In the genomic region with DNA sequence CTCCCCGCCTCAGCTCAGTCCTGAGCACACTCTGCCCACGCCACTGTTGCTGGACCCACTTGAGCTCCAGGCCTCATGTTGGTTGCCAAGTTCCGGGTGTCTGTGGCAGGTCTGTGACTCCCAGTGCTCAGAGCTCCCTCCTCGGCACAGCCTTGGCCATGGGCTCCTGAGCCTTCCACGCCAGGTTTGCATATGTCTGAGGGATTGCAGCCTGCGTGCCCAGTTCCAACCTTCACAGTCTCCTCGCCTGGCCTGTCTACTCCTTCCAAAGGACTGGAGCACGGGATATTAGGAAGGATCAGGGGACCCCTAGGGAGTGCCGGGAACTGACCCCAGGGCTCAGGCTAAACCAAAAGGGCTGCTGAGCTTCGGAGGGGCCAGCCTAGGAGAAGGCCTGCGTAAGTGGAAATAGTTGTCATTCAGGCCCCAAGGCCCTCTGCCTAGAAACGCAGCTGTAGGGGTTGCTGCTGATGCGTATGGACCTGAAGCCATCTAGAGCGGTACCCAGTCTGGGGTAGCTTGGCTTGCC, we compare ENCODE assay signal across 26 mouse cellular contexts. TPM values are rescaled to one million over a fixed set of nuclear protein-coding genes. Genes with fewer than 3 reads are reported as not detected.
A peak's percentile ranks its signal among the peaks of the same experiment; 100 is the strongest.
DNase-seq lines count a peak whose midpoint lies in the region; ATAC-seq and TF ChIP-seq lines count a peak whose summit lies in the region.
"Had no signal": no experiment of that assay in that cellular context is flagged by ENCODE, and none has a peak within 500 bp of the region (broad histone marks: within the 10 kb centered on the region; RNA-seq: fewer than 3 reads in every experiment).

No protein-coding gene starts in this region.

- H3K36me3 ChIP-seq in hindbrain, embryonic 13.5 days = no peaks in the 10 kb centered on the region
- H3K36me3 ChIP-seq in hindbrain, embryonic 11.5 days (ENCODE audit: control insufficient read depth, insufficient read depth, low read length) = no peaks in the 10 kb centered on the region
- no peaks in the 10 kb centered on the region for H3K36me3 ChIP-seq in midbrain, embryonic 13.5 days
- no peaks in the 10 kb centered on the region for H3K36me3 ChIP-seq in midbrain, postnatal 0 days (ENCODE audit: insufficient read depth, low read length)
- no peaks in the 10 kb centered on the region for H3K36me3 ChIP-seq in midbrain, embryonic 16.5 days (ENCODE audit: control insufficient read depth, insufficient read depth, low read length)
- H3K36me3 ChIP-seq: G1E; heart, embryonic 15.5 days; liver, embryonic 12.5 days had no signal

- peak overlapping the region; percentile 95; the same call in 1 of the 2 replicates for H3K9ac ChIP-seq in hindbrain, embryonic 13.5 days
- no peak overlapping the region for H3K9ac ChIP-seq in hindbrain, embryonic 11.5 days (ENCODE audit: low read depth, low read length)
- H3K9ac ChIP-seq in midbrain, embryonic 13.5 days (replicated peaks) = peak overlapping the region; percentile 94; the same call in 1 of the 2 replicates
- no peak overlapping the region for H3K9ac ChIP-seq in midbrain, postnatal 0 days (replicated peaks; ENCODE audit: low read length, poor library complexity, severe bottlenecking)
- 0 out of 2 replicates have a peak overlapping the region, but pooled peaks have one; percentile 14 for H3K9ac ChIP-seq in midbrain, embryonic 16.5 days (ENCODE audit: low read depth, low read length)
- H3K9ac ChIP-seq: embryonic facial prominence, embryonic 13.5 days; heart, embryonic 15.5 days; liver, embryonic 12.5 days; liver, postnatal 0 days had no signal

- H3K9me3 ChIP-seq in hindbrain, embryonic 13.5 days = no peaks in the 10 kb centered on the region
- H3K9me3 ChIP-seq in hindbrain, embryonic 11.5 days (ENCODE audit: control insufficient read depth, low read length) = no peaks in the 10 kb centered on the region
- H3K9me3 ChIP-seq in midbrain, embryonic 13.5 days = no peaks in the 10 kb centered on the region
- no peaks in the 10 kb centered on the region for H3K9me3 ChIP-seq in midbrain, postnatal 0 days (ENCODE audit: low read length)
- no peaks in the 10 kb centered on the region for H3K9me3 ChIP-seq in midbrain, embryonic 16.5 days (replicated peaks; ENCODE audit: control insufficient read depth, low read length, poor library complexity, severe bottlenecking)
- H3K9me3 ChIP-seq: embryonic facial prominence, embryonic 13.5 days; forebrain, embryonic 10.5 days; heart, embryonic 10.5 days; heart, embryonic 15.5 days; liver, embryonic 12.5 days had no signal

- H3K4me2 ChIP-seq in hindbrain, embryonic 13.5 days = 0 out of 2 replicates have a peak overlapping the region, but pooled peaks have one; percentile 90
- no peak overlapping the region for H3K4me2 ChIP-seq in hindbrain, embryonic 11.5 days (replicated peaks; ENCODE audit: low read depth, low read length)
- H3K4me2 ChIP-seq in midbrain, embryonic 13.5 days (replicated peaks) = 0 out of 2 replicates have a peak overlapping the region, but pooled peaks have one; percentile 3
- no peak overlapping the region for H3K4me2 ChIP-seq in midbrain, postnatal 0 days (ENCODE audit: low read depth, low read length, poor library complexity, severe bottlenecking)
- no peak overlapping the region for H3K4me2 ChIP-seq in midbrain, embryonic 16.5 days (ENCODE audit: low read length)
- H3K4me2 ChIP-seq: heart, embryonic 15.5 days; liver, embryonic 12.5 days had no signal

- TF ChIP-seq CTCF in cerebellum, adult 2 months (IDR thresholded peaks at IDR 0.05; ENCODE audit: borderline replicate concordance, insufficient read depth, low read depth, low read length) = no peak
- TF ChIP-seq CTCF in midbrain, postnatal 0 days (IDR thresholded peaks at IDR 0.05) = no peak

- WGBS in cerebellum, adult 2 months = 50% methylated on average over 14 of the region's 14 CpGs
- WGBS in hindbrain, embryonic 13.5 days = 84% methylated on average over 14 of the region's 14 CpGs
- WGBS in hindbrain, embryonic 11.5 days = 76% methylated on average over 13 of the region's 14 CpGs
- WGBS in midbrain, embryonic 13.5 days = 77% methylated on average over 14 of the region's 14 CpGs
- 76% methylated on average over 14 of the region's 14 CpGs for WGBS in midbrain, postnatal 0 days
- WGBS in midbrain, embryonic 16.5 days = 78% methylated on average over 14 of the region's 14 CpGs

- no peak for TF ChIP-seq POLR2A in cerebellum, adult 2 months (IDR thresholded peaks at IDR 0.05; ENCODE audit: borderline replicate concordance, insufficient read depth, low read length)

- no peaks in the 10 kb centered on the region for H3K27me3 ChIP-seq in cerebellum, adult 2 months (ENCODE audit: control insufficient read depth, insufficient read depth, low read length)
- H3K27me3 ChIP-seq in hindbrain, embryonic 13.5 days = no peaks in the 10 kb centered on the region
- no peaks in the 10 kb centered on the region for H3K27me3 ChIP-seq in hindbrain, embryonic 11.5 days (ENCODE audit: control insufficient read depth, insufficient read depth, low read length)
- H3K27me3 ChIP-seq in midbrain, embryonic 13.5 days = no peaks in the 10 kb centered on the region
- no peaks in the 10 kb centered on the region for H3K27me3 ChIP-seq in midbrain, postnatal 0 days (ENCODE audit: insufficient read depth, low read length)
- H3K27me3 ChIP-seq in midbrain, embryonic 16.5 days (ENCODE audit: control insufficient read depth, insufficient read depth, low read depth, low read length) = no peaks in the 10 kb centered on the region
- H3K27me3 ChIP-seq: embryonic facial prominence, embryonic 13.5 days; heart, embryonic 15.5 days had no signal

- H3K4me3 ChIP-seq in cerebellum, adult 2 months (replicated peaks; ENCODE audit: insufficient read depth, low read depth, low read length) = no peak overlapping the region
- no peak overlapping the region for H3K4me3 ChIP-seq in hindbrain, embryonic 13.5 days
- H3K4me3 ChIP-seq in hindbrain, embryonic 11.5 days (ENCODE audit: low read depth, low read length) = no peak overlapping the region
- no peak overlapping the region for H3K4me3 ChIP-seq in midbrain, embryonic 13.5 days (replicated peaks)
- no peak overlapping the region for H3K4me3 ChIP-seq in midbrain, postnatal 0 days (ENCODE audit: low read depth, low read length)
- no peak overlapping the region for H3K4me3 ChIP-seq in midbrain, embryonic 16.5 days (ENCODE audit: low read depth, low read length)
- H3K4me3 ChIP-seq: heart, embryonic 15.5 days; liver, embryonic 12.5 days had no signal

- DNase-seq in cerebellum, adult 2 months = no peak
- no peak for DNase-seq in cerebellum, adult 8-10 months
- no peak for DNase-seq in hindbrain, embryonic 11.5 days (ENCODE audit: low spot score)
- no peak for DNase-seq in midbrain, postnatal 0 days (ENCODE audit: low spot score)
- DNase-seq: adrenal gland, adult 8-10 months; embryo, embryonic 11 days; gastrocnemius, postnatal 10 days; kidney, adult 9 months; layer of hippocampus, postnatal 36 days; left cerebral cortex, postnatal 4 days; liver, postnatal 0 days; lung, postnatal 36 days; thymus, adult 2 months; thymus, postnatal 36 days had no signal

- ATAC-seq in hindbrain, embryonic 13.5 days (ENCODE audit: low FRiP score) = no peak
- no peak for ATAC-seq in hindbrain, embryonic 11.5 days (ENCODE audit: low FRiP score)
- ATAC-seq in midbrain, embryonic 13.5 days = no peak
- ATAC-seq in midbrain, postnatal 0 days (ENCODE audit: low FRiP score) = no peak
- ATAC-seq in midbrain, embryonic 16.5 days = no peak
- ATAC-seq: forebrain, embryonic 16.5 days; hindbrain, embryonic 16.5 days; intestine, postnatal 0 days; liver, embryonic 12.5 days; liver, postnatal 0 days had no signal

- H3K27ac ChIP-seq in cerebellum, adult 2 months (ENCODE audit: insufficient read depth, low read length) = peak overlapping the region; percentile 76
- 0 out of 2 replicates have a peak overlapping the region, but pooled peaks have one; percentile 99 for H3K27ac ChIP-seq in hindbrain, embryonic 13.5 days
- H3K27ac ChIP-seq in hindbrain, embryonic 11.5 days (ENCODE audit: low read depth, low read length) = no peak overlapping the region
- H3K27ac ChIP-seq in midbrain, embryonic 13.5 days = no peak overlapping the region
- H3K27ac ChIP-seq in midbrain, postnatal 0 days (ENCODE audit: low read depth, low read length) = no peak overlapping the region
- H3K27ac ChIP-seq in midbrain, embryonic 16.5 days (ENCODE audit: low read length) = no peak overlapping the region
- H3K27ac ChIP-seq: embryonic facial prominence, embryonic 13.5 days; forebrain, embryonic 10.5 days; heart, embryonic 10.5 days; heart, embryonic 15.5 days; liver, embryonic 12.5 days had no signal

- peaks cover 19% of the 10 kb centered on the region for H3K4me1 ChIP-seq in cerebellum, adult 2 months (ENCODE audit: control insufficient read depth, insufficient read depth, low read length)
- peaks cover 34% of the 10 kb centered on the region for H3K4me1 ChIP-seq in hindbrain, embryonic 13.5 days (replicated peaks)
- peaks cover 17% of the 10 kb centered on the region for H3K4me1 ChIP-seq in hindbrain, embryonic 11.5 days (replicated peaks; ENCODE audit: control insufficient read depth, insufficient read depth, low read length)
- peaks cover 35% of the 10 kb centered on the region for H3K4me1 ChIP-seq in midbrain, embryonic 13.5 days (replicated peaks)
- peaks cover 15% of the 10 kb centered on the region for H3K4me1 ChIP-seq in midbrain, postnatal 0 days (ENCODE audit: insufficient read depth, low read length)
- H3K4me1 ChIP-seq in midbrain, embryonic 16.5 days (ENCODE audit: control insufficient read depth, insufficient read depth, low read length) = peaks cover 23% of the 10 kb centered on the region

RNA-seq across cellular contexts. Expression of a gene that starts 2.3 kb away (rescaled TPM):
- 37.0 and 41.0 TPM in 2 replicates for polyA plus RNA-seq in cerebellum, adult 2 months (2012; rRNA removed)
- polyA plus RNA-seq in hindbrain, embryonic 13.5 days (2015; fragmentation: Nextera tagmentation; extraction: Ambion mirVana) = 27.5 and 28.3 TPM in 2 replicates
- polyA plus RNA-seq in hindbrain, embryonic 11.5 days (2014; fragmentation: Nextera tagmentation; extraction: Ambion mirVana) = 25.8 and 30.4 TPM in 2 replicates
- 27.6 and 29.5 TPM in 2 replicates for polyA plus RNA-seq in midbrain, embryonic 13.5 days (2015; fragmentation: Nextera tagmentation; extraction: Ambion mirVana)
- total RNA-seq in midbrain, postnatal 0 days (2014; rRNA removed) = 66.5 and 68.5 TPM in 2 replicates
- 11.5 and 16.9 TPM in 2 replicates for polyA plus RNA-seq in midbrain, postnatal 0 days (2015; fragmentation: Nextera tagmentation; extraction: Ambion mirVana)
- polyA plus RNA-seq in midbrain, embryonic 16.5 days (2015; fragmentation: Nextera tagmentation; extraction: Ambion mirVana) = 23.9 and 28.2 TPM in 2 replicates
- polyA plus RNA-seq: G1E had no signal

Comparison
In these comparisons a context has a peak if more than half of its experiments do, and no peak if none do; other contexts are left out.
1. H3K27ac ChIP-seq: peak in cerebellum, adult 2 months (single experiment) and hindbrain, embryonic 13.5 days (single experiment); none in hindbrain, embryonic 11.5 days (single experiment), midbrain, embryonic 13.5 days (single experiment), midbrain, postnatal 0 days (single experiment) and midbrain, embryonic 16.5 days (single experiment).
2. H3K4me2 ChIP-seq: peak in hindbrain, embryonic 13.5 days (single experiment) and midbrain, embryonic 13.5 days (single experiment); none in hindbrain, embryonic 11.5 days (single experiment), midbrain, postnatal 0 days (single experiment) and midbrain, embryonic 16.5 days (single experiment).
3. H3K9ac ChIP-seq: peak in hindbrain, embryonic 13.5 days (single experiment), midbrain, embryonic 13.5 days (single experiment) and midbrain, embryonic 16.5 days (single experiment); none in hindbrain, embryonic 11.5 days (single experiment) and midbrain, postnatal 0 days (single experiment).